Mouse (Mus musculus) heart, adult 2 months (tissue): ENCODE measurements around the gene Mansc1. TPM values are rescaled to one million over a fixed set of nuclear protein-coding genes. Genes with fewer than 3 reads are reported as not detected.
A peak's percentile ranks its signal among the peaks of the same experiment; 100 is the strongest.

Experiments
- DNase-seq, 2 experiments: peaks; one replicate each; pipeline ENCODE4 v3.0.0; 2021
- H3K27ac ChIP-seq: fragments of 200-600 bp; 2 replicates; pipeline ENCODE4 v1.8.1; 2022
- H3K27me3 ChIP-seq: fragments of 200-500 bp; 2 replicates; pipeline ENCODE4 v1.6.1; 2012; ENCODE audit warnings: mild to moderate bottlenecking, low read length, inconsistent platforms, mixed read lengths; ENCODE audit not compliant: control insufficient read depth, insufficient read depth
- H3K36me3 ChIP-seq: fragments of 200-500 bp; 2 replicates; pipeline ENCODE4 v1.6.1; 2012; ENCODE audit warnings: low read length, inconsistent platforms; ENCODE audit not compliant: control insufficient read depth, insufficient read depth
- H3K4me1 ChIP-seq: fragments of 200-500 bp; 2 replicates; pipeline ENCODE4 v1.6.1; 2011; ENCODE audit warnings: low read length; ENCODE audit not compliant: control insufficient read depth, insufficient read depth
- H3K4me3 ChIP-seq: fragments of 200-600 bp; 2 replicates; pipeline ENCODE4 v1.8.1; 2022
- H3K79me2 ChIP-seq: fragments of 200-500 bp; replicated peaks from 2 replicates; pipeline ENCODE4 v1.6.1; 2012; ENCODE audit warnings: mild to moderate bottlenecking, inconsistent platforms, low read length, moderate library complexity, mixed read lengths; ENCODE audit not compliant: control insufficient read depth, insufficient read depth
- H3K9ac ChIP-seq: fragments of 200-500 bp; 2 replicates; pipeline ENCODE4 v1.6.1; 2012; ENCODE audit warnings: low read depth, mild to moderate bottlenecking, control low read depth, inconsistent platforms, low read length, mixed read lengths
- CTCF ChIP-seq: fragments of 200-600 bp; IDR thresholded peaks from 2 replicates; pipeline ENCODE4 v1.8.1; 2022; ENCODE audit warnings: antibody characterized with exemption, mild to moderate bottlenecking, moderate library complexity
- EP300 ChIP-seq: fragments of 200-500 bp; IDR thresholded peaks from 2 replicates; pipeline ENCODE4 v1.6.1; 2011; ENCODE audit warnings: low read depth, low read length, control low read depth; ENCODE audit not compliant: insufficient read depth
- POLR2A ChIP-seq: fragments of 200-500 bp; IDR thresholded peaks from 2 replicates; pipeline ENCODE4 v1.6.1; 2011; ENCODE audit warnings: mild to moderate bottlenecking, low read depth, low read length, control low read depth; ENCODE audit not compliant: insufficient read depth
- WGBS: fragments of 180-500 bp; shearing (Covaris S2); methylation state at CpG from one replicate; pipeline ENCODE4 v1.1.7; 2018; 5-methylcytosine and 5-hydroxymethylcytosine counted together
- intact Hi-C: fragments of 180-260 bp; cut with DNase I; formaldehyde crosslinking; loops from one replicate; pipeline ENCODE4 v1.15.1; 2025
- polyA plus RNA-seq: library from polyadenylated mRNA; depleted of rRNA; stranded (reverse); fragments of >200 nt; gene quantifications from 2 replicates; pipeline ENCODE4 v1.2.3, GENCODE M21; 2012
- total RNA-seq, 2 experiments: library from RNA; stranded (reverse); gene quantifications; 2 replicates each; pipeline ENCODE4 v1.2.3; 2021

The Mansc1 gene
- total and polyA plus RNA-seq, 3 experiments, result 4.3 to 5.5 (median 4.5) TPM

DNA sequence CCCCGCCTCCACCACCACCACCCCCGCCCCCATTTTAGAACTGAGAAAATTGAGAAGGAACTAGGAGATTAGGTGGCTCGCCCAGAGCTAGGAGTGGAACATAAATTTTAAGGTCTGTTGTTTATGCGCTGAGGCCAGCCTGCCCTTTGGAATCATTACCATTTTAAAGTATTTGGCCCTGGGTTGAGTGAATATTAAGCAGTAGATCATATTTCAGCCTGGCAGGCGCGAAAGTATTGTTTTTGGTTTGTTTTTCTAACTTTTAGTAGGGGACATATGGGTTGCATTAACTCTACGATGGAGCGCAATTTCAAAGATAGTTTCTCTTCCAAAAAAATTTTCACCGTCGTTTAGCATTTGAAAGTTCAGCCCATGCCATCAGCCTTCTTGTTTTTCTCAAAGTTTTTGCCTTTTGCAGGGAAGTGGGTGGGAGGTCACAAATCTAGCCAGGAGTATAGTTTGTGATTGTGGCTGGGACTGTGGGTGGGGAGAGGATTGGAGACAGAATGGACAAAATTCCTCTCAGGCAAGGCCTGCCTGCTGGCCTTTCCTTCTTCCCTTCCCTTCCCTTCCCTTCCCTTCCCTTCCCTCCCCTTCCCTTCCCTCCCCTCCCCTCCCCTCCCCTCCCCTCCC is 29.8 kb downstream of the Mansc1 start:
- intact Hi-C loops, result no loop called here
- Histone ChIP-seq H3K4me3 (no peak overlapping the region), H3K36me3 (no peaks in the 10 kb centered on the region), H3K9ac (no peak overlapping the region), H3K79me2 (no peaks in the 10 kb centered on the region), H3K4me1 (peaks cover 3% of the 10 kb centered on the region; the same call in 1 of the 2 replicates), H3K27ac (no peak overlapping the region), H3K27me3 (no peaks in the 10 kb centered on the region)
- no peak for DNase-seq
- TF ChIP-seq EP300 (no peak), POLR2A (no peak)
- WGBS, result 59% methylated on average over 10 of the region's 10 CpGs

DNA sequence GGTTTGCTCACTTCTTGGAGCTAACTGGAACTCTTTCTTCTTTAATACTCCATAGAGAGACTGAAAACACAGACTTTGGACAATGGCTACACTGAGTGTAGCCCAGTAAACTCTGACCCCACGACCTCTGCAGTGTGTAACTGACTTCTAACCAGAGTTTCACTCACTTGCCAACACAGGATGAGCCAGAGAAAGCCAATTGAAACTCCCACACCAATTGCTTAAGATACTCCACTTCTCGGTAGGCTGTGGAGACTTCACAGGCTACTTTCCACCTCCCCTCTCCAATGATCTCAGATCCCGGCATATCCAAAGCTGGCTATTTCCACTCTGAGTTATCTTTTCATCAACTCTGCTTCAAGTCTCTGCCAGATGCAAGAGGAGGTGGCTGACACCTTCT is 30.5 kb downstream of the Mansc1 start:
- DNase-seq, result no peak
- WGBS, result 30% methylated on average over 3 of the region's 3 CpGs
- H3K4me1 ChIP-seq, result peaks cover 1% of the 10 kb centered on the region; the same call in 1 of the 2 replicates
- intact Hi-C loops, result no loop called here
- H3K27me3 ChIP-seq, result no peaks in the 10 kb centered on the region
- H3K79me2 ChIP-seq, result no peaks in the 10 kb centered on the region
- H3K4me3 ChIP-seq, result no peak overlapping the region
- H3K9ac ChIP-seq, result no peak overlapping the region
- TF ChIP-seq EP300 (no peak), CTCF (no peak), POLR2A (no peak)
- no peaks in the 10 kb centered on the region for H3K36me3 ChIP-seq
- H3K27ac ChIP-seq, result no peak overlapping the region

DNA sequence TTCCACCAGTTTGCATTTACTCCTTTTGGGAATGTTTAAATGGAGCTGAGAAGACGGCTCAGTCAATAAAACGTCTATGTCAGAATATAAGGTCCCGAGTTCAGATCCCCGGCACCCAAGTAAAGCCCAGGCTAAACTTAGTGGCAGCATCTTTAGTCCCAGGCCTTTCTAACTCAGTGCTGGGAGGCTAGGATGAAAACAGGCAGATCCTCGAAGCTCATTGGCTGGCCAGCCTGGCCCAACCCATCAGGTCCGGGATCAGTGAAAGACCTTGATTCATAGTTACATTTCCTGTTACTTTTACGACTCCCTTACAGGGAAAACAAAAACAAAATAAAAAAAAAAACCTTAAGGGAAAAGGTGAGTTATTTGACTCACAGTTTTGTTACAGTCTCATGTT is 31.2 kb downstream of the Mansc1 start:
- DNase-seq, result no peak
- WGBS, result 72% methylated on average over 7 of the region's 7 CpGs
- H3K4me1 ChIP-seq, result no peaks in the 10 kb centered on the region; the same call in 1 of the 2 replicates
- TF ChIP-seq POLR2A, result no peak
- no peak for TF ChIP-seq CTCF
- no peak for TF ChIP-seq EP300
- no peak overlapping the region for H3K27ac ChIP-seq
- no peaks in the 10 kb centered on the region for H3K36me3 ChIP-seq
- intact Hi-C loops, result no loop called here
- no peaks in the 10 kb centered on the region for H3K27me3 ChIP-seq
- H3K4me3 ChIP-seq, result no peak overlapping the region
- H3K9ac ChIP-seq, result no peak overlapping the region
- no peaks in the 10 kb centered on the region for H3K79me2 ChIP-seq

DNA sequence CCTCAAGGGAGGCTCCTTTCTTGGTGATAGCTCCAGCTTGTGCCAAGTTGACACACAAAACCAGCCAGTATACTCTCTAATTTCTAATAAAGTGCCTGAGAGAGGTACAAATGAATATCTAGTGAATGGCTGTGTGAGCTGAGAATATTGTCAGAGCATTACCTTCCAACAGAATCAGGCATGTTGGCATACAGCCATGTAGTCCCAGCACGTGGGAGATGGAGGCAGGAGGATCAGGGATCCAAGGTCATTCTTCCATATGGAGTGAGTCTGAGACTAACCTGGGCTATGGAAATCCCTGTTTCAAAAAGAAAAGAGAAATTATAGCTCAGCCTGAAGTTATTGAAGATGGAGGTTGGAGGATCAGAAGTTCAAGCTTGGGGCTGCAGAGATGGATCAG is 33.0 kb downstream of the Mansc1 start:
- H3K9ac ChIP-seq, result no peak overlapping the region
- no peaks in the 10 kb centered on the region for H3K27me3 ChIP-seq
- WGBS, result 53% methylated on average over 1 of the region's 1 CpGs
- DNase-seq, result no peak
- no peaks in the 10 kb centered on the region for H3K79me2 ChIP-seq
- TF ChIP-seq POLR2A (no peak), CTCF (no peak), EP300 (no peak)
- no peak overlapping the region for H3K4me3 ChIP-seq
- no peaks in the 10 kb centered on the region for H3K36me3 ChIP-seq
- H3K4me1 ChIP-seq, result peaks cover 3% of the 10 kb centered on the region
- no peak overlapping the region for H3K27ac ChIP-seq
- intact Hi-C loops, result no loop called here

DNA sequence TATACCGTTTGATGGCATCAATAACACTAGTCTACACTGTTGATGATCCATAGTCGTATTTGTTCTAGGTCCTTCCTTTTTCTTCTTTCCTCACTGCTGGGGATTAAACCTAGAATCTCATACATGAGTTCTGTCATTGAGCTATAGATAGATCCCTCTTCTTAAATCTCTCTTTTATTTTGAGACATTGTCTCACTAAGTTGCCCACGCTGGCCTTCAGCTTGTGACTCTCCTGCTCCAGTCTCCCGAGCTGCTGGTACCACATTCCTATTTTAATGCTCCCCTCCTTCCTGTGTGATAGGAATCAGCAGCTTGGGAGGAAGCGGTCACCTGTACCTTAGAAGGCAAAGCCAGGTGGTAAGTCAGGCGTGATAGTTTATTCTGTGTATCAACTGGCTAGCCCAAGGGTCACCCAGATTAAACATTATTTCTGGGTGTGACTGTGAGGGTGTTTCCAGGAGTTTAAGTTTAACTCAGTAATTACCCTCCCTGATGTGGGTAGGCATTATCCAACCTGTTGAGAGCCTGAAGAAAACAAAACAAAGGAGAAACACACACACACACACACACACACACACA is 34.5 kb downstream of the Mansc1 start:
- WGBS, result 89% methylated on average over 6 of the region's 6 CpGs
- Histone ChIP-seq H3K4me1 (peaks cover 3% of the 10 kb centered on the region), H3K9ac (no peak overlapping the region), H3K27ac (no peak overlapping the region), H3K4me3 (no peak overlapping the region), H3K36me3 (no peaks in the 10 kb centered on the region), H3K79me2 (no peaks in the 10 kb centered on the region), H3K27me3 (no peaks in the 10 kb centered on the region)
- intact Hi-C loops, result no loop called here
- no peak for DNase-seq
- TF ChIP-seq CTCF (no peak), POLR2A (no peak), EP300 (no peak)

DNA sequence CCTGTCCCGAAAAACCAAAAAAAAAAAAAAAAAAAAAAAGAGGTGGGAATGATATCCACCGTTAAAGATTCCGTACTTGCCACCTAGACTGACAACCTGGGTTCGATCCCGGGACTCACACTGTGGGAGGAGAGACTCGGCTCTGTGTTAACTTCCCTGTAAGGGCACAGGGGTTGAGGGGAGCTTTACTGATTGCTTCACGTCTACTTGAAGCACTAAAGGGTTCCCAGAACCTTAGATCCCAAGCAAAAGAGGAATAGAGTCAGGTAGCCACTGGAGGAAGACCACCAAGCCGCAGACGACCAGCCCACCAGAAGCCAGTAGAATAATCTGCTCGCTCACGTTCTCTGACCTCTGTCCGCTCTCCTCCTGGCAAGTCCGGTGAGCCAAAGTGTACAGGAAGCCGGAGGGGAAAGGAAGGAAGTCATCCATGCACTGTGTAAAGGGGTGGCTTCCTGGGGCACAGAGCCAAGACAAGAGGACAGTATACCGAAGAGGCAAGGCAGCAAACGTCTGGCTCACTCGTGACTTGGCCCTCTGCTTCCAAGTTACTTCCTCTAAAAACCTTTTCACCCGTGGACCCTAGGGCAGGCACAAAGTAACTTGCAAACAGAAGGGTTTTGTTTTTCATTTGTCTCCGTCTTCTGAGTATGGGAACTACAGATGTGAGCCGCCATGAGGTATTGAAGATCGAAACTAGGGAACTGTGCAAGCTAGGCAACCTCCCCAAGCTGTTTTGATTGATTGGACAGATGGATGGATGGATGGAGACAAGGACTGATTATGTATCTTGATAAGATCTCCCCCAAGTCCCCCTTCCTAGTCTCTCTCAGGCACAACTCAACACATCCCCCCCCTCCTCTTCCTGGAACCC is 37.5 kb downstream of the Mansc1 start:
- Histone ChIP-seq H3K27me3 (no peaks in the 10 kb centered on the region), H3K4me3 (peak overlapping the region; percentile 31), H3K36me3 (no peaks in the 10 kb centered on the region), H3K4me1 (peaks cover 3% of the 10 kb centered on the region), H3K79me2 (no peaks in the 10 kb centered on the region), H3K9ac (no peak overlapping the region), H3K27ac (no peak overlapping the region; the same call in 1 of the 2 replicates)
- no peak for TF ChIP-seq POLR2A
- peak; percentile 85 for TF ChIP-seq EP300
- intact Hi-C loops, result loop anchor here (2.0 kb wide), 1 partner anchor 18 kb away; no protein-coding TSS in a partner anchor
- WGBS, result 39% methylated on average over 21 of the region's 21 CpGs
- peak; percentile 72 to 78 for DNase-seq
